Mouse (Mus musculus): ENCODE results near the gene Ext2. TPM values are rescaled to one million over a fixed set of nuclear protein-coding genes. Genes with fewer than 3 reads are reported as not detected.

The Ext2 gene
- polyA plus RNA-seq, 1 experiment from 2014 or later = 68.3 TPM

DNA sequence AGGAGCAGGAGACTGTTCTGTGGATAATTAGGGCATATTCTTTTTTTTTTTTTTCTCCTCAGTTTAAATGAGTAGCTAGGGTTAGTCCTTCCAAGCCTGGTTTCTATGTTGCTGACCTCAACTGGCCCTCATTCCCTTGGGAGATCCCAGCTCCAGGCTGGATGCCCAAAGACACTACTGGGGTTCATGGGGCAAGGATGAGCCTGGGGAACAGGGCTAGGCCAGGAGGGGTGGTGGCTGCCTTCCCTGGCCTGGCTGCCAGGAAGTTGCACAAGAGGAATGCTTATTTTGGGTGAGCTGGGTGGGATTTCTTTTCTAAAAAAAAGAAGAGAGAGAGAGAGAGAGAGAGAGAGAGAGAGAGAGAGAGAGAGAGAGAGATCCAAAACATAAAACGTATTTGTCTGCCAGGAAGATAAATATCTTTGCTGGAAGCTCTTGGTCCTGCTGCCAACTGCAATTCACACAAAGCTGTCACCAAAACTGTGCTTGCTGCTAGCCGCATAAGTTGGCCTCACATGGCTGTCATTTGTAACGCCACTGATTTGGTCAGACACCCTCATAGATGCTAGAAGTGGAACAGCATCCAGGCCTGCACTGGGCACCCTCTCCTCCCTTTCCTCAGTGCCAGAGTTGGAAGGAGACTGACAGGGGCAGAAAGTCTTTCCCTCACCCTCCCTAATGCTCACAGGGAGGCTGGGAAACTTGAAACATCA, 156.1 kb downstream of the Ext2 start:
- H3K9me3 ChIP-seq = no peaks in the 10 kb centered on the region
- H3K4me3 ChIP-seq = no peak overlapping the region
- peaks cover 9% of the 10 kb centered on the region for H3K4me1 ChIP-seq
- WGBS = 59% methylated on average over 3 of the region's 3 CpGs
- H3K9ac ChIP-seq = no peak overlapping the region
- no peak overlapping the region for H3K4me2 ChIP-seq
- no peaks in the 10 kb centered on the region for H3K36me3 ChIP-seq
- peaks cover 7% of the 10 kb centered on the region; the same call in 1 of the 2 replicates for H3K27me3 ChIP-seq (replicated peaks)
- no peak for ATAC-seq (ENCODE audit: extremely low read depth, insufficient number of reproducible peaks, low FRiP score, low TSS enrichment)
- no peak overlapping the region for H3K27ac ChIP-seq (replicated peaks)

DNA sequence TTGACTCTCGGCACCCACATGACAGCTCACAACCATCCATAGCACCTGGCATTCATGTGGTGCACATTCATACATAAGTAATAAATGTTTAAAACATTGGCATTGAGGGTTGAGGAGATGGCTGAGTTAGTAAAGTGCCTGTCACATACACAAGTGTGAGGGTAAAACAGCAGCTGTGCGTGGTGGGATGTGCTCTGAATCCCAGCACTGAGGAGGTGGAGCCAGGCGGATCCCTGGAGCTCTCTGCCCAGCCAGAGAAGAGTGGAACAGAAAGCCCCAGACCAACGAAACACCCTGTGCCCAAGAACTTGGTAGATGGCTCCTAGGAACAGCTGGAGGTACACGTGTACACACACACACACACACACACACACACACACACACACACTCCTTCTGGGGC, 156.9 kb downstream of the Ext2 start:
- no peak overlapping the region for H3K27ac ChIP-seq (replicated peaks)
- peaks cover 7% of the 10 kb centered on the region; the same call in 1 of the 2 replicates for H3K27me3 ChIP-seq (replicated peaks)
- 79% methylated on average over 5 of the region's 5 CpGs for WGBS
- ATAC-seq (ENCODE audit: extremely low read depth, insufficient number of reproducible peaks, low FRiP score, low TSS enrichment) = no peak
- H3K4me2 ChIP-seq = no peak overlapping the region
- no peaks in the 10 kb centered on the region for H3K9me3 ChIP-seq
- peaks cover 9% of the 10 kb centered on the region for H3K4me1 ChIP-seq
- H3K4me3 ChIP-seq = no peak overlapping the region
- no peak overlapping the region for H3K9ac ChIP-seq
- no peaks in the 10 kb centered on the region for H3K36me3 ChIP-seq

GRCm38 (mm10) chr2:93662240-93662865, 160.0 kb downstream of the Ext2 start:
- H3K4me3 ChIP-seq = no peak overlapping the region
- peaks cover 17% of the 10 kb centered on the region for H3K4me1 ChIP-seq
- no peaks in the 10 kb centered on the region for H3K9me3 ChIP-seq
- peak overlapping the region; percentile 44; the same call in 1 of the 2 replicates for H3K9ac ChIP-seq
- H3K36me3 ChIP-seq = no peaks in the 10 kb centered on the region
- no peak overlapping the region for H3K4me2 ChIP-seq
- ATAC-seq (ENCODE audit: extremely low read depth, insufficient number of reproducible peaks, low FRiP score, low TSS enrichment) = no peak
- peaks cover 13% of the 10 kb centered on the region; the same call in 1 of the 2 replicates for H3K27me3 ChIP-seq (replicated peaks)
- 45% methylated on average over 16 of the region's 16 CpGs for WGBS
- H3K27ac ChIP-seq (replicated peaks) = no peak overlapping the region

- Histone ChIP-seq H3K4me2 (no peak overlapping the region), H3K4me3 (no peak overlapping the region), H3K36me3 (no peaks in the 10 kb centered on the region), H3K9ac (no peak overlapping the region), H3K4me1 (peaks cover 17% of the 10 kb centered on the region), H3K27me3 (replicated peaks) (peaks cover 25% of the 10 kb centered on the region), H3K9me3 (no peaks in the 10 kb centered on the region), H3K27ac (replicated peaks) (no peak overlapping the region)
- no peak for ATAC-seq (ENCODE audit: extremely low read depth, insufficient number of reproducible peaks, low FRiP score, low TSS enrichment)
- 57% methylated on average over 6 of the region's 6 CpGs for WGBS
Observed at GRCm38 (mm10) chr2:93661096-93661495, 161.3 kb downstream of the Ext2 start.

DNA sequence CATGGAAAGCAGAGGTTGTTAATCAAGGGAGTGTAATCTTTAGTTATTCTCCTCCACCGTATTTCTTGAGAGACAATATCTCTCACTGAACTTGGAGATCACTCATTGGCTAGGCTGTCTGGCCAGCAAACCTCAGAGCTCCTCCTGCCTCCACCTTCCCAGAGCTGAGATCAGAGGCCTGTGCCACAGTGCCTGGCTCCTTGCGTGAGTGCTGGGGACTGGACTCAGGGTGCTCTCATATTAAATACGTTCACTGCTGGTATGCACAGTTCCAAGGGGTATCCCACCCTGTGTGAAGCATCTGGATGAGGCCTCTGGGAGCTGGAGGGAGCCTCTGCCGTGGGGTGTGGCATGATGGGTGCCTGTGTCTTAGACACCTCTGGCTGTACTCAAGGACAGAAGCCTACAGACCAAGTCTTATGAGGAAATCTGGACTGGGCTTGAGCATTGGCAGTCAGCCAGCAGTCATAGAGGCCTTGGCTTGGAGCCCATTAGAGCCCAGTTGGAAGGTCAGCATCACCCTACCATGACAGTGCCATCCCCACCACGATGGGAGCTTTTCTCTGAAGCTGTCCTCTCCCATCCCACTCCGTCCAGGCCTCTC, 162.6 kb downstream of the Ext2 start:
- WGBS = 47% methylated on average over 6 of the region's 6 CpGs

GRCm38 (mm10) chr2:93659004-93659403, 163.4 kb downstream of the Ext2 start:
- no peaks in the 10 kb centered on the region for H3K36me3 ChIP-seq

More for the DNA sequence above, 162.6 kb downstream of the Ext2 start:
- ATAC-seq (ENCODE audit: extremely low read depth, insufficient number of reproducible peaks, low FRiP score, low TSS enrichment) = no peak
- no peaks in the 10 kb centered on the region for H3K9me3 ChIP-seq
- no peak overlapping the region for H3K4me2 ChIP-seq
- peaks cover 36% of the 10 kb centered on the region for H3K27me3 ChIP-seq (replicated peaks)
- no peak overlapping the region for H3K9ac ChIP-seq
- no peak overlapping the region for H3K27ac ChIP-seq (replicated peaks)
- no peaks in the 10 kb centered on the region for H3K36me3 ChIP-seq
- no peak overlapping the region for H3K4me3 ChIP-seq
- H3K4me1 ChIP-seq = peaks cover 17% of the 10 kb centered on the region

DNA sequence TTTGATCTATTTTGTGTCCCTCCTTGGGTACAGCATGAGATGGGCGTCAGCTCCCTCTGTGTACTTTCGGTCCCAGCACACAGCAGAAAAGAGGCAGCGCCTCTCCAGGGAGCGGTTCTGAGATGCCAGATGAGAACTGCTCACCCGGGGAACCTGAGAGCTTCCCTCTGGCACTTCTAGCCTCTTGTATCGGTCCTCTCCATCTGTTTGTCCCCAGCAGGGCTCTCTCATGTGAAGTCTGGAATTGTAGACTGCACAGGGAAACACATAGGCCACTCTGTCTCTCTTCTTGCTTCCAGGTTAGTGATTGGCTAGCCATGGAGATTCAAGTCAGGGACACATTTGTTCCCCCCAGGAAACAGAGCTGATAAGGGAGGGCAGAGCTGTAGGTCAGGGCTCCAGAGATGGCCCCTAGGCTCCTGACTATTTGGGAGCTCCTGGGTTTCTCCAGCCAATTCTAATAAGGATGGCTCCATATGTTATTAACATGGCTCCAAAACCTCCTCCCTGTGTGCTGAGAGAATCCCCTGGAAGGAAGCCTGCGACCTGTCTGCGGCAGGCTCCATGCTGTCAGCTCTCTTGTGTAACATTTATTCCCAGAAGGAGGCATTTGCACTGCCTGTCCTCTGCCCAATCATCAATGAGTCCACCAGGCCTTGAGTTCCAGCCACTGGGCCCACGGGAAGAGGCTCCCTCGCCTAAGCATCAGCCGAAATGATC, 167.9 kb downstream of the Ext2 start:
- no peak for ATAC-seq (ENCODE audit: extremely low read depth, insufficient number of reproducible peaks, low FRiP score, low TSS enrichment)
- Histone ChIP-seq H3K36me3 (no peaks in the 10 kb centered on the region), H3K27ac (replicated peaks) (no peak overlapping the region), H3K4me3 (no peak overlapping the region), H3K9ac (no peak overlapping the region), H3K9me3 (no peaks in the 10 kb centered on the region), H3K4me1 (no peaks in the 10 kb centered on the region), H3K4me2 (no peak overlapping the region), H3K27me3 (replicated peaks) (peaks cover 80% of the 10 kb centered on the region)
- 52% methylated on average over 11 of the region's 11 CpGs for WGBS

More at GRCm38 (mm10) chr2:93659004-93659403, 163.4 kb downstream of the Ext2 start:
- peaks cover 44% of the 10 kb centered on the region for H3K27me3 ChIP-seq (replicated peaks)
- H3K4me2 ChIP-seq = no peak overlapping the region
- peaks cover 17% of the 10 kb centered on the region for H3K4me1 ChIP-seq
- no peaks in the 10 kb centered on the region for H3K9me3 ChIP-seq
- no peak overlapping the region for H3K27ac ChIP-seq (replicated peaks)
- H3K4me3 ChIP-seq = no peak overlapping the region
- whole genome bisulfite sequencing = 34% methylated on average over 3 of the region's 3 CpGs
- no peak overlapping the region for H3K9ac ChIP-seq
- ATAC-seq (ENCODE audit: extremely low read depth, insufficient number of reproducible peaks, low FRiP score, low TSS enrichment) = no peak

DNA sequence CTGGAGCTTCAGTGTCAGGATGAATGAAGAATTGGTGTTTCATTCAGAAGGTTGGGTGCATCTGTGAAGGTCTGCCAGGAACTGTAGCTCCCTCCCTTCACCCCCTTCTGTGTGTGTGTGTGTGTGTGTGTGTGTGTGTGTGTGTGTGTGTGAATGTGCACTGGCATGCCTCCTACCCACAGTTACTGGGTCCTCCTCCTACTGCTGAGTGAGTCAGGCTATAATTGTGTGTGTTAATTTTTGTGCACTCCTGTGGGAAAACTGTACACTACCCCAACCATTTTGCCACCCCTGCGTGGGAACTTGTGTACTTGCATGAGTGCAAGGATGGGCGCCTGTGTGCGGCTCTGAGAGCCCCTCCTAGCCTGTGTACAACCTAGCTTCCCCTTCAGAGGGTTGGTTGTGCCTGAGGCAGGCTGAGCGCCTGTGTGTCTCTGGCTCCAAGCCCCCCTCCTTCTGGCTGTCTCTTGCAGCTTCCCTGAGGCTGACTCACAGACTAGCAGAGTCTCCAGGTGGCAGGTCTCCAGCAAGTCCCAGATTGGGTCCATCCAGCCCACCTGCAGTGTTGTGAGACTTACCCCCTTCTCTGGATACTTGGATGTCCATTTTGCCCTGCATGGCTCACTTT, 173.0 kb downstream of the Ext2 start:
- no peak for ATAC-seq (ENCODE audit: extremely low read depth, insufficient number of reproducible peaks, low FRiP score, low TSS enrichment)
- WGBS = 45% methylated on average over 4 of the region's 4 CpGs
- no peaks in the 10 kb centered on the region for H3K9me3 ChIP-seq

GRCm38 (mm10) chr2:93647924-93648575, 174.3 kb downstream of the Ext2 start:
- H3K27me3 ChIP-seq (replicated peaks) = peaks cover 100% of the 10 kb centered on the region
- no peaks in the 10 kb centered on the region for H3K36me3 ChIP-seq
- no peak overlapping the region for H3K9ac ChIP-seq
- no peak overlapping the region for H3K4me2 ChIP-seq
- H3K9me3 ChIP-seq = no peaks in the 10 kb centered on the region
- peaks cover 20% of the 10 kb centered on the region for H3K4me1 ChIP-seq
- WGBS = 4% methylated on average over 20 of the region's 20 CpGs
- no peak for ATAC-seq (ENCODE audit: extremely low read depth, insufficient number of reproducible peaks, low FRiP score, low TSS enrichment)
- H3K4me3 ChIP-seq = no peak overlapping the region
- no peak overlapping the region for H3K27ac ChIP-seq (replicated peaks)

More for the DNA sequence above, 173.0 kb downstream of the Ext2 start:
- H3K4me2 ChIP-seq = no peak overlapping the region
- H3K27me3 ChIP-seq (replicated peaks) = peaks cover 97% of the 10 kb centered on the region
- peaks cover 14% of the 10 kb centered on the region; the same call in 1 of the 2 replicates for H3K4me1 ChIP-seq
- H3K4me3 ChIP-seq = no peak overlapping the region
- no peak overlapping the region for H3K9ac ChIP-seq
- no peak overlapping the region for H3K27ac ChIP-seq (replicated peaks)
- no peaks in the 10 kb centered on the region for H3K36me3 ChIP-seq

DNA sequence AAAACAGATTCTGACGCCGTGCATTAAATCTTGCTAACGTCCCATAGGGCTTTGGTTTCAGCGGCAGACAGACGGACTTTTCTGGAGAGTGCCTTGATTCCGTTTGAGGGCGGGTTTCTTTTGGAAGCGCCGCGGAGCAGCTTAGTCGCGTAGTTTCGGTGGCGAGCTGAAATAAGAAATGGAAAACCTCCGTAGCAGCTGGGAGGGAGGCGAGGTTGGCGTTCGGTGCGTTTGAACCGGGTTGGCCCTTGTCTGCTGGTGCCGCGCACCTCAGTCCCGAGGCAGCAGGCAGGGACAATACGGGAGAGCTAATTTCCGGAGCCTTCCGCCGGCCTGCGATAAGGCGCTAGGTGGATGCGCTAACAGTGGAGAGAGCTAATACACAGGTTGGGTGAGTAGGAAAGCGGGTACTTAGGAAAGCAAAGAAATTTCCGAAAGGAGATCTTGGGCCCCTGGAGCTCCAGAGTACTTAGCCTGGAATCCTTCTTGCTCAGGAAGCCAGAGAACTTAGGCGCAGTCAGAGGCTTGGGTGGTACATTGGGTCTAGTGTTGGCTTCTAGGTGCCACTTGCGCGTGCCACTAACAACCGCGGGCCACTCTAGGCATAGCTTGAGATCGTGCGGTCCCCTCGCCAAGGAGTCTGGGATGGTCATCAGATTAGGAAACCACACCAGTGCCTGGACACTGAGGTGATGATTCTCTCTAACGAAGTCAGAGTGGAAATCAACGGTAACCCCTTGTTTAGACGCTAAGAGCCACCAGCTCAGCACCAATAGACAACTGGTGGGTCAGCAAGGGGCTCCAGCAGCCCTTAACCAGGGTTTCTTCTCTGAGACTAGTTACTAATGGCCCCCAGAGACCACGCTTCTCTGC, 175.1 kb downstream of the Ext2 start:
- no peak overlapping the region for H3K27ac ChIP-seq (replicated peaks)
- WGBS = 2% methylated on average over 44 of the region's 44 CpGs
- no peak for ATAC-seq (ENCODE audit: extremely low read depth, insufficient number of reproducible peaks, low FRiP score, low TSS enrichment)

More for the DNA sequence above, 175.1 kb downstream of the Ext2 start:
- Histone ChIP-seq H3K36me3 (no peaks in the 10 kb centered on the region), H3K9ac (peak overlapping the region; percentile 30; the same call in 1 of the 2 replicates), H3K4me3 (peak overlapping the region; percentile 34), H3K4me2 (peak overlapping the region; percentile 56), H3K27me3 (replicated peaks) (peaks cover 100% of the 10 kb centered on the region), H3K4me1 (peaks cover 27% of the 10 kb centered on the region), H3K9me3 (no peaks in the 10 kb centered on the region)

Measured in heart, embryonic 13.5 days (tissue).